Mouse (Mus musculus) v-Abl transformed pro-B cells (cell line): ENCODE data around the gene Pdlim5.

Source experiments
- in situ Hi-C, 2 experiments: fragments of 400-800 bp; cut with MboI; formaldehyde crosslinking; loops; one replicate each; pipeline ENCODE4 v1.15.1; 2025; ENCODE audit not compliant: unreplicated experiment in 2 of 2

Gene Pdlim5

GRCm38 (mm10) chr3:142345235-142346125, 50.0 kb downstream of the Pdlim5 start:
- in situ Hi-C loops, result no loop called here

GRCm38 (mm10) chr3:142343786-142344185, 51.7 kb downstream of the Pdlim5 start:
- in situ Hi-C loops, result no loop called here

- in situ Hi-C loops, result no loop called here
Observed at GRCm38 (mm10) chr3:142340701-142341100, 54.8 kb downstream of the Pdlim5 start.

DNA sequence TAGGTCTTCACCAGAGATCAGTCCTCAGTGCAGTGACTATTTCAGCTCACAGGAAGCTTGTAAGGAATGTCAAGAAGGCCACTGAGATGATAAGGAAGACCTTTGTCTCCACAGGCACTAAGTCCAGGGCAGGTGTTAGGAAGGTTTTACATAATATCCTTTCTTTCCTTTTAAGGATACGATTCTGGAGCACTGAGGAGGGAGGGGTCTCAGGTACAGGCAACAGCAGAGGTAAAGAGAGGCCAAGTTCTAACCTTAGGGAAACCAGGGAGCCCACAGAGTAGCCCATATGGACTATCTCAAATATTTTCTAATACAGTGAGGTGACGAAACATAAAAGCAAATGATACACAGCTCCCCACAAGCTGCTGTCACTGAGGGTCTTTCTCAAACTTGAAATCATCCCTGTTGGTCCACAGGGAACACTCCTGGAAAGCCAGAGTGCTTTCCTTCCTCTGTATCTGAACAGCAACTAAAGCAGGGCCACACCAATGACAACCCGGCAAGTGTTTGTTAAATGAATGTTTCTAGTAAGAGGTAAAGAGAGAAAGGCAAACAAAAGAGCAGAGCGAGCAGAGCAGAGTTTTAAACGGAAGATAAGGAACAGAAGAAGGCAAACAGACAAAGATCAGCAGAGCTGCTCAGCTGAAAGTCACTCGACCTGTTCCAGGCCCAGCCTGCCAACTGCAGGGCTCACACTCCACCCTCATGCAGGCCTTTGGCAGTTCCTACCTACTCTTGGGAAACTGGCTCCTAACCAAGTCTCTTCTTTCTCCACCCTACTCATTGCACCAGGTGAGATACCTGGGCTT, 55.9 kb downstream of the Pdlim5 start:
- in situ Hi-C loops, result no loop called here

DNA sequence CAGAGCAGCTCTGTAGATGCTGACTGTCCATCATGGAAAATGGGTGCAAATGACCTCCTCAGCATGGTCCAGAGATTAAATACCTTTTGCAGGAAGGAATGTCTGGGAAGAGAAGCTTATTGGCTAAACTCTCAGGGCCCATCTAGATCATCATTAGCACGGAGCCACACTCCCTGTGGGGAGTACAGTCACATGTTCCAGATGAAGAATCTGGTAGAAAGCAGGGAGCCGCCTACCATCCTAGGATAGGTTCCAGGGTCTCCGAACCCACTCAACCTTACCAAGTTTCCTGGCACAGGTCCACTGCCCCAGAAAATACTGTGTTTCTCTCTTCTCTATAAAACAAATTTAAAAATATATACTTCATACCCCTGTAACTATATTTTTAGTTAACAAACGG, 57.4 kb downstream of the Pdlim5 start:
- in situ Hi-C loops, result no loop called here

DNA sequence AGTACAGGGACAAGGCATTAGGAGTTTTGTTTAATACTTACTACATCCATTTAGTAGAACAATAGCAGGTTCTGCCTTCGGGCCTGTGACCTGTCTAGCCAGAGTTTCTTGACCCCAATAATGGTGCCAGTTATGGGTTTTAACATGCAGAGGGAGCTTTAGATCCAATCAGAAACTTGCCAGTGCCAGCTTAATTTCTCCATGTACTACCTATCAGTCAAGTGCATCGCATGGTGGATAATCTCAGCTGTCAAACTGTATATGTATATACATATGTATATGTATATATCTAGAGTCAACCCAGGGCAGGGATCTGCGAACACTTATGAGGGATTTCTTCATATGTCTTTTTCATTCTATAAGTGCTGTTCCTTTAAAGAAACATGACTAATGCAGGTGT, 61.0 kb downstream of the Pdlim5 start:
- in situ Hi-C loops, result no loop called here

- in situ Hi-C loops, result no loop called here
Observed at GRCm38 (mm10) chr3:142333458-142333857, 62.0 kb downstream of the Pdlim5 start.

GRCm38 (mm10) chr3:142332716-142333115, 62.8 kb downstream of the Pdlim5 start:
- in situ Hi-C loops, result no loop called here

DNA sequence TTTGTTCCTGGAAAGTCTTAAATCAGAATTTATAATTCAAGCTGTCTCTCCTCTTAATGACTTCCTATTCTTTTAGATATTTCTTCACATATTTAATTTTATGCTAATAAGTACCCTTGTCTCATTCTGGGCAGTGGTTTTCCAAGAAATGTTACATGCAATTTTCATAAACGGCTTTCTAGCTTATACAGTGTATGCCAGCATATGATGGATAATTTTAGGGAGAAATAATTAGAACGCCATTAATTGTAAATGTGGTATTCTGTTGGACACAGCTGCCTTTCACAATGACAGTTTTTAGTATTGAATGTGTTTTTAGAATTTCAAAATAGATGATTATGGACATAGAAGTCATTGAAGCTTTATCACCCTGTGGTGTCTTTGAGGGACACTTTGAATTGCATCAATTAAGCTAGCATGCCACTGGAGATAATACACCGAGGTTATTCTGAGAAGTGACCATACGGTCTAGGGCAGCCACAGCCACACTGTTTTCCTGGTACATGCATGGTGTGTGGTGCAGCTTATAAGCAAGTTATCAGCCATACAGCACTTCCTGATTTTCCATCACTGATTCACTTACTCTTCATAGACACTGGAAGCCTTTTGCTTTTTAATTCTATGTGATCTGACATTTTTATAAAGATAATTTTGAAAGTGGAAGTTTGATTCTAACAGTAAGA, 63.5 kb downstream of the Pdlim5 start:
- in situ Hi-C loops, result no loop called here

- in situ Hi-C loops, result no loop called here
Observed at GRCm38 (mm10) chr3:142330425-142330824, 65.1 kb downstream of the Pdlim5 start.

GRCm38 (mm10) chr3:142323592-142323991, 71.9 kb downstream of the Pdlim5 start:
- in situ Hi-C loops, result no loop called here

DNA sequence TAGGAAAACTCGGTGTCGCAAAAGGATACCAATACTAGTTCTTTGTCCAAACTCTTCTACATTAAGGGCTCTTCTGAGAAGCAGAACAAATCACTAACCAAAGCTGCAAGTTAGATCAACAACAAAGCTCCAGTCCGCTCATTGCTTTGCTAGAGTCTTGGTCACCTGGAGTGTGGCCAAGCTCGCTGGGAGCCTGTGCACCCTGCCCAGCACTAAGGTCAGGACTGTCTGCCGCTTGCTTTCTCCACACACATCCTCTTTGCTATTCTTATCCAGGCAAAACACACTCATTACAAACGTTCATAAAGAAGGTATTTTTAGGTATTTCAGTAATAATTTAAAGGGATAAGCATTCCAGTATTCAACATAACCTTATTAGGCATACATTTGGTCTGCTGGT, 73.6 kb downstream of the Pdlim5 start:
- in situ Hi-C loops, result no loop called here

DNA sequence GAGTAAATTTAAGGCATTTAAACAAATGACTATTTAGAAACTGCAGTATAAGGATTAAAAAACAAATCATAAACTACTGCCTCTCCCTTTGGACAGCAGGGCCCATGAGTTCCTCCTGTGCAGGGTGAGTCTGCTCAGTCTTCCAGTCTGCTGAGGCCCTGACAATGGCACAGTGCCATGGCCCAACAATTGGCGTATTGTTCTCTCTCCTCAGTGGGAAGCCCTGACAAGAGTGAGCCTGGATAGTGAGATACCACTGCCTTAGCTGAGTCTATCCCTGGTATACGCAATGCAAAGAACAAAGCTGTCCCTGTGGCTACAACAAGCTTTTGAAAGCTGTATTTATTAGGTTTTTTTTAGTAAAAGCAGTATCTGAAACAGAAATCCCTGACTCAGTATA, 77.3 kb downstream of the Pdlim5 start:
- in situ Hi-C loops, result no loop called here

GRCm38 (mm10) chr3:142316138-142316740, 79.3 kb downstream of the Pdlim5 start:
- in situ Hi-C loops, result no loop called here

DNA sequence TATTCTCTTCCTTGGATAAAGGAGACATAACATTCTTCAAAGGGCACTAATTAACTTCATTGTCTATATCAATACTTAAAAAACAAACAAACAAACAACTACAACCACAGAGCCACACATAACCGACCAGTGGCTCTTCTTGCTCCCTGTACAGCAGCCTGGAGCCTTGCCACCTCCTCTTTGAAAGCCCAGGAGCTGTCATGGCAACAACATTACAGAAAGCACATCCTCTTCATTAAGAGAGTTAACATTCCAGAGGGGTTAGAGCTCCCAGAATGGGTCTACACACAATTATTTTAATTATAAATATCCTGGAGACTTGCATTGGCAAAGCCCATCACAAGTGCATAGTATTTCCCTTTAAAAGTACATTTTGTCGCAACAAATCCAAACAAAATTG, 84.4 kb downstream of the Pdlim5 start:
- in situ Hi-C loops, result no loop called here

- in situ Hi-C loops, result no loop called here
Observed at GRCm38 (mm10) chr3:142310446-142310845, 85.0 kb downstream of the Pdlim5 start.

DNA sequence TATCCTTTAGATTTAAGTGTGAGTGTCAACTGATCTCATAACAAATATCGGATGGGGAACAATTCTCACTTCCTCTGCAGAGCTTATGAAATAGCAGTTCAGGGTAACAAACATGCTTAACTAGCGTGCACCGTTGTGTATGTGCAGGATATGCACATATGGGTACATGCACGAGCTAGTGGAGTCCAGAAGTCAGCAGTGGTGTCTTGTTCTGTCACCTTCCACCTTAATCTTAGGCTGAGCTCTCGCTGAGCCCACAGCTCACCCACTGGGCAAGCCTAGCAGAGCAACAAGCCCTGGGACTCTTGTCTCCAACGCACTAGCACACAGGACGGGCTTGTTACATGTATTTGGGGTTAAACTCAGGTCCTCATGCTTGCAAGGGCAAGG, 100.2 kb downstream of the Pdlim5 start:
- in situ Hi-C loops, result loop anchor here (5.0 to 10.0 kb wide), 5 partner anchors 147 to 350 kb away; partner anchors contain the start of gene Gbp2 (in 1 of the 2)

GRCm38 (mm10) chr3:142294616-142295286, 100.7 kb downstream of the Pdlim5 start:
- in situ Hi-C loops, result loop anchor here (5.0 to 10.0 kb wide), 5 partner anchors 148 to 350 kb away; partner anchors contain the start of gene Gbp2 (in 1 of the 2)

- in situ Hi-C loops, result loop anchor here (10.0 kb wide), 3 partner anchors 151 to 351 kb away; partner anchors contain the start of gene Gbp2 (in 1 of the 2)
Observed at GRCm38 (mm10) chr3:142293561-142293960, 101.9 kb downstream of the Pdlim5 start.

GRCm38 (mm10) chr3:142282706-142283105, 112.8 kb downstream of the Pdlim5 start:
- in situ Hi-C loops, result loop anchor here in 1 of 2 experiments (5.0 kb wide), 1 partner anchor 190 kb away; no protein-coding TSS in a partner anchor
